Mouse (Mus musculus): ENCODE measurements at regions not wholly inside any gene's neighbourhood (a gene's known extent, or its start where the extent isn't known, plus 50 kb on each side); places are given as distances from the start of the nearest gene placed in this dataset.

GRCm38 (mm10) chr4:99503221-99503744, 152.8 kb upstream of the Foxd3 start:
- DNase-seq (ENCODE audit: low spot score): no peak

GRCm38 (mm10) chr4:99511993-99512392, 144.1 kb upstream of the Foxd3 start:
- DNase-seq (ENCODE audit: low spot score): no peak

GRCm38 (mm10) chr4:99516883-99517282, 139.2 kb upstream of the Foxd3 start:
- DNase-seq (ENCODE audit: low spot score): no peak

- DNase-seq (ENCODE audit: low spot score): no peak
Observed at GRCm38 (mm10) chr4:99527441-99527840, 128.7 kb upstream of the Foxd3 start.

- peak; percentile 1 for DNase-seq (ENCODE audit: low spot score)
Observed at GRCm38 (mm10) chr4:99544014-99544413, 112.1 kb upstream of the Foxd3 start.

- DNase-seq (ENCODE audit: low spot score): no peak
Observed at GRCm38 (mm10) chr4:99545742-99546141, 110.4 kb upstream of the Foxd3 start.

GRCm38 (mm10) chr4:99557963-99558362, 98.1 kb upstream of the Foxd3 start:
- DNase-seq (ENCODE audit: low spot score): no peak

- no peak for DNase-seq (ENCODE audit: low spot score)
Observed at GRCm38 (mm10) chr4:99560604-99561003, 95.5 kb upstream of the Foxd3 start.

GRCm38 (mm10) chr4:99561506-99561937, 94.6 kb upstream of the Foxd3 start:
- DNase-seq (ENCODE audit: low spot score): peak; percentile 41

- DNase-seq (ENCODE audit: low spot score): no peak
Observed at GRCm38 (mm10) chr4:99565401-99565800, 90.7 kb upstream of the Foxd3 start.

GRCm38 (mm10) chr4:99572841-99573642, 83.1 kb upstream of the Foxd3 start:
- DNase-seq (ENCODE audit: low spot score): no peak

GRCm38 (mm10) chr4:99574021-99574531, 82.0 kb upstream of the Foxd3 start:
- DNase-seq (ENCODE audit: low spot score): no peak

GRCm38 (mm10) chr4:99574984-99575383, 81.1 kb upstream of the Foxd3 start:
- no peak for DNase-seq (ENCODE audit: low spot score)

GRCm38 (mm10) chr4:99597781-99598180, 58.3 kb upstream of the Foxd3 start:
- no peak for DNase-seq (ENCODE audit: low spot score)

GRCm38 (mm10) chr4:99600741-99601140, 55.4 kb upstream of the Foxd3 start:
- no peak for DNase-seq (ENCODE audit: low spot score)

- DNase-seq (ENCODE audit: low spot score): no peak
Observed at GRCm38 (mm10) chr4:99601463-99601862, 54.6 kb upstream of the Foxd3 start.
